Mouse (Mus musculus) myocyte (in vitro differentiated cells): ENCODE measurements around the gene Aldh16a1. TPM values are rescaled to one million over a fixed set of nuclear protein-coding genes. Genes with fewer than 3 reads are reported as not detected.

Experiments used
- polyA plus RNA-seq: library from polyadenylated mRNA; unstranded; fragments of >200 nt; fragmentation: generic; extraction: Trizol; gene quantifications from one replicate; pipeline ENCODE4 v1.2.1, GENCODE M21; 2012; ENCODE audit warnings: missing spikeins

The Aldh16a1 gene
- polyA plus RNA-seq, 1 experiment = 29.0 TPM

Other genes starting within 250 kb of the Aldh16a1 start
- gene Ap2a1, start 225.1 kb downstream of the Aldh16a1 start, polyA plus RNA-seq = 125 TPM
- not detected for gene Tsks, start 211.4 kb downstream of the Aldh16a1 start, polyA plus RNA-seq
- 2.7 TPM for gene Cpt1c, start 179.7 kb downstream of the Aldh16a1 start, polyA plus RNA-seq
- 729 TPM for gene Prmt1, start 168.0 kb downstream of the Aldh16a1 start, polyA plus RNA-seq
- 45.1 TPM for gene Irf3, start 156.9 kb downstream of the Aldh16a1 start, polyA plus RNA-seq
- gene Bcl2l12, start 155.9 kb downstream of the Aldh16a1 start, polyA plus RNA-seq = 13.3 TPM
- 56.7 TPM for gene Scaf1, start 138.2 kb downstream of the Aldh16a1 start, polyA plus RNA-seq
- gene Rras, start 136.6 kb downstream of the Aldh16a1 start, polyA plus RNA-seq = 127 TPM
- 10.2 TPM for gene Prr12, start 101.7 kb downstream of the Aldh16a1 start, polyA plus RNA-seq
- 66.1 TPM for gene Nosip, start 92.2 kb downstream of the Aldh16a1 start, polyA plus RNA-seq
- 12.9 TPM for gene Prrg2, start 91.9 kb downstream of the Aldh16a1 start, polyA plus RNA-seq
- 123 TPM for gene Rcn3, start 62.4 kb downstream of the Aldh16a1 start, polyA plus RNA-seq
- gene Fcgrt, start 50.7 kb downstream of the Aldh16a1 start, polyA plus RNA-seq = 67.2 TPM
- 2,217 TPM for gene Rps11, start 30.1 kb downstream of the Aldh16a1 start, polyA plus RNA-seq
- 6,110 TPM for gene Rpl13a, start 25.8 kb downstream of the Aldh16a1 start, polyA plus RNA-seq
- 3.6 TPM for gene Gm45713, start 18.4 kb downstream of the Aldh16a1 start, polyA plus RNA-seq
- 7.2 TPM for gene Flt3l, start 18.2 kb downstream of the Aldh16a1 start, polyA plus RNA-seq
- 81.9 TPM for gene Pih1d1, start 281 bp downstream of the Aldh16a1 start, polyA plus RNA-seq
- gene Slc17a7, start 9.4 kb upstream of the Aldh16a1 start, polyA plus RNA-seq = 3.6 TPM
- 0.04 TPM for gene Gfy, start 25.0 kb upstream of the Aldh16a1 start, polyA plus RNA-seq
- not detected for gene Pth2, start 26.4 kb upstream of the Aldh16a1 start, polyA plus RNA-seq
- gene Ccdc155, start 50.3 kb upstream of the Aldh16a1 start, polyA plus RNA-seq = 2.2 TPM
- 0.08 TPM for gene Dkkl1, start 57.6 kb upstream of the Aldh16a1 start, polyA plus RNA-seq
- 93.3 TPM for gene Tead2, start 61.2 kb upstream of the Aldh16a1 start, polyA plus RNA-seq
- gene Cd37, start 84.5 kb upstream of the Aldh16a1 start, polyA plus RNA-seq = 0.18 TPM
- gene Slc6a16, start 86.5 kb upstream of the Aldh16a1 start, polyA plus RNA-seq = not detected
- not detected for gene Slc6a21, start 122.9 kb upstream of the Aldh16a1 start, polyA plus RNA-seq
- gene Trpm4, start 179.2 kb upstream of the Aldh16a1 start, polyA plus RNA-seq = 27.3 TPM
- 173 TPM for gene Hrc, start 180.7 kb upstream of the Aldh16a1 start, polyA plus RNA-seq
- 6.6 TPM for gene Ppfia3, start 212.4 kb upstream of the Aldh16a1 start, polyA plus RNA-seq
- 2.4 TPM for gene Lin7b, start 216.0 kb upstream of the Aldh16a1 start, polyA plus RNA-seq
- gene Snrnp70, start 241.2 kb upstream of the Aldh16a1 start, polyA plus RNA-seq = 189 TPM